Mouse (Mus musculus) inflammation-experienced regulatory T-cells (primary cell): Measurements from ENCODE around the gene Smarca4. TPM values are rescaled to one million over a fixed set of nuclear protein-coding genes. Genes with fewer than 3 reads are reported as not detected.

Experiments
- polyA plus RNA-seq, 2 experiments: library from polyadenylated mRNA; unstranded; fragments of 100-300 nt; shearing (Covaris generic); gene quantifications; one replicate each; pipeline ENCODE4 v1.2.1; 2017

Smarca4 gene
- polyA plus RNA-seq: 10 to 100 TPM; 60.5 to 61.5 TPM

GRCm38 (mm10) chr9:21615617-21616231 lies at the start of gene Smarca4:
Gene Smarca4 (plus strand): TSS chr9:21616169.

GRCm38 (mm10) chr9:21592703-21593121 lies 23.3 kb upstream of the Smarca4 start, which contains the start of the genes Timm29 and Yipf2:
Gene Timm29 (plus strand): TSS chr9:21592722.
Gene Yipf2 (minus strand): TSS chr9:21592828.

DNA sequence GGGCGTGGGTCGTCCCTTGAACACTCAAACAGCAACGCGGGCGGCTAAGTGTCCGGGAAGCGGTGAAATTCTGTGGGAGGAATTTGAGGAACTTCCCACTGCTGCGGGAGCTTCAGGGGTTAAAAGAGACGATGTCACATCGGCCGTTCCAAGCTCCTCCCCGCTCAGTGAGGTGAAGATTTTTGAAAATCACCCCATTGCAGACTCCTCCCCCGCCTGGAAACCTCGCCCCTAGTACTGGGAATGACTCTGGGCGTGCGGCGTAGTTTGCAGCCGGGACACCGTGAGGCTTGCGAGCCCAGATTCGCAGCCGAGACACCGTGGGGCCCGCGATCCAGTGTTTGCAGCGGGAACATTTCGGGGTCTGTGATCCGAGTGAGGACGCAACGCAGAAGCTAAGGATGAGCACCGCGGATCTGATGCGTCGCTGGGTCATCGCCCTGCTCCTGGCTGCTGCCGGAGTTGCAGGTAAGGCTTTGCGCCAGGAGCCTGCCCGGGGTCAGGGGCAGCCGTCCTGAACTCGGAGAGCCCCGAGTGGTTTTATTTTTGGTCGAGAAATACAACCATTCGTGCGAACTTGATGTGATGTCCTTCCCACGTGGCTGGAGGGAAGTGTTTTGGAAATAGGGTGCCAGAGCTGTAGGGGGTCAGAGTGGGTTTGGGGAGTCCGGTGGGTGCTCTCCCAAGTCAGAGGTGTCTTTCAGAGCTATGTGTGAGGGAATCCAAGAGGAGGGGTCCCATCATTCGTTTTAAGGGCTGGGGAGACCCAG lies 107.6 kb downstream of the Smarca4 start, which contains the start of gene Ldlr:
Gene Ldlr, plus strand, starts transcription at position 107 of the 770 bp plus-strand sequence.

Other genes starting within 250 kb of the Smarca4 start
- gene Ilf3, start 248.3 kb upstream of the Smarca4 start, polyA plus RNA-seq: 10 to 100 TPM; 50.0 to 61.5 TPM
- gene Qtrt1, start 204.3 kb upstream of the Smarca4 start, polyA plus RNA-seq: 10 to 100 TPM; 29.5 to 32.0 TPM
- gene Dnm2, start 191.3 kb upstream of the Smarca4 start, polyA plus RNA-seq: 100 to 1,000 TPM; 196 to 272 TPM
- 1 to 10 TPM; 6.2 to 8.7 TPM for gene Tmed1, start 105.9 kb upstream of the Smarca4 start, polyA plus RNA-seq
- 10 to 100 TPM; 31.3 to 48.0 TPM for gene AB124611, start 90.0 kb upstream of the Smarca4 start, polyA plus RNA-seq
- 10 to 100 TPM; 47.1 to 59.5 TPM for gene Carm1, start 69.3 kb upstream of the Smarca4 start, polyA plus RNA-seq
- gene Timm29, start 23.4 kb upstream of the Smarca4 start, polyA plus RNA-seq: 10 to 100 TPM; 35.9 to 36.3 TPM
- gene Yipf2, start 23.3 kb upstream of the Smarca4 start, polyA plus RNA-seq: 10 to 100 TPM; 24.5 to 25.7 TPM
- gene Ldlr, start 107.3 kb downstream of the Smarca4 start, polyA plus RNA-seq: 10 to 100 TPM; 20.3 to 29.5 TPM
- gene Spc24, start 144.1 kb downstream of the Smarca4 start, polyA plus RNA-seq: 1 to 10 TPM; 2.8 to 3.7 TPM
- gene Kank2, start 182.6 kb downstream of the Smarca4 start, polyA plus RNA-seq: under 1 TPM in 1 of 2 experiments, not detected in 1; 0.45 TPM
- under 1 TPM in 1 of 2 experiments, not detected in 1; 0.44 TPM for gene Angptl8, start 219.3 kb downstream of the Smarca4 start, polyA plus RNA-seq
- gene Dock6, start 236.5 kb downstream of the Smarca4 start, polyA plus RNA-seq: 1 to 10 TPM; 3.7 to 4.5 TPM